Mouse (Mus musculus) kidney, adult 11 months (tissue): ENCODE measurements around the gene 1700016H13Rik.

Experiments used
- DNase-seq: peaks from one replicate; pipeline ENCODE4 v3.0.0; 2022

The 1700016H13Rik gene

GRCm38 (mm10) chr5:103665876-103666275 is 10.1 kb upstream of the 1700016H13Rik start:
- no peak for DNase-seq

GRCm38 (mm10) chr5:103664932-103665331 is 9.1 kb upstream of the 1700016H13Rik start:
- no peak for DNase-seq

GRCm38 (mm10) chr5:103659571-103659970 is 3.8 kb upstream of the 1700016H13Rik start:
- DNase-seq: no peak

- no peak for DNase-seq
Observed at GRCm38 (mm10) chr5:103658921-103659320, 3.1 kb upstream of the 1700016H13Rik start.

GRCm38 (mm10) chr5:103654780-103655179 is 1.0 kb downstream of the 1700016H13Rik start:
- no peak for DNase-seq

GRCm38 (mm10) chr5:103654225-103654624 is 1.6 kb downstream of the 1700016H13Rik start:
- no peak for DNase-seq

- DNase-seq: no peak
Observed at GRCm38 (mm10) chr5:103647320-103647719, 8.5 kb downstream of the 1700016H13Rik start.

- DNase-seq: no peak
Observed at GRCm38 (mm10) chr5:103644167-103644566, 11.6 kb downstream of the 1700016H13Rik start.

GRCm38 (mm10) chr5:103637162-103637561 is 18.6 kb downstream of the 1700016H13Rik start:
- DNase-seq: no peak

GRCm38 (mm10) chr5:103629854-103630580 is 25.8 kb downstream of the 1700016H13Rik start:
- no peak for DNase-seq

- DNase-seq: peak; percentile 86
Observed at GRCm38 (mm10) chr5:103629111-103629764, 26.6 kb downstream of the 1700016H13Rik start, which contains the start of gene Slc10a6. TSS of gene Slc10a6 (minus strand) at chr5:103629403.

GRCm38 (mm10) chr5:103628499-103628898 is 27.3 kb downstream of the 1700016H13Rik start:
- DNase-seq: no peak

- DNase-seq: no peak
Observed at GRCm38 (mm10) chr5:103624831-103625230, 31.0 kb downstream of the 1700016H13Rik start.

- no peak for DNase-seq
Observed at GRCm38 (mm10) chr5:103622321-103622720, 33.5 kb downstream of the 1700016H13Rik start.

GRCm38 (mm10) chr5:103620301-103620973 is 35.4 kb downstream of the 1700016H13Rik start:
- DNase-seq: no peak

- no peak for DNase-seq
Observed at GRCm38 (mm10) chr5:103617191-103617590, 38.6 kb downstream of the 1700016H13Rik start.

GRCm38 (mm10) chr5:103614356-103614755 is 41.5 kb downstream of the 1700016H13Rik start:
- no peak for DNase-seq

GRCm38 (mm10) chr5:103612316-103612715 is 43.5 kb downstream of the 1700016H13Rik start:
- DNase-seq: no peak

GRCm38 (mm10) chr5:103610856-103611472 is 44.8 kb downstream of the 1700016H13Rik start:
- no peak for DNase-seq

- DNase-seq: no peak
Observed at GRCm38 (mm10) chr5:103610148-103610547, 45.7 kb downstream of the 1700016H13Rik start.

- DNase-seq: no peak
Observed at GRCm38 (mm10) chr5:103605707-103606106, 50.1 kb downstream of the 1700016H13Rik start.

- no peak for DNase-seq
Observed at GRCm38 (mm10) chr5:103603115-103603893, 52.5 kb downstream of the 1700016H13Rik start.
